In genomic region chr7:66427437-66428161, GRCm38 (mm10) we compare ENCODE assay signal across 9 mouse cellular contexts. TPM values are rescaled to one million over a fixed set of nuclear protein-coding genes. Genes with fewer than 3 reads are reported as not detected.
A peak's percentile ranks its signal among the peaks of the same experiment; 100 is the strongest.
DNase-seq lines count a peak whose midpoint lies in the region; ATAC-seq and TF ChIP-seq lines count a peak whose summit lies in the region.
"Had no signal": no experiment of that assay in that cellular context is flagged by ENCODE, and none has a peak within 500 bp of the region (broad histone marks: within the 10 kb centered on the region; RNA-seq: fewer than 3 reads in every experiment).

Gene Aldh1a3 (minus strand): TSS chr7:66427517.

- H3K9me3 ChIP-seq in ES-E14 (ENCODE audit: control insufficient read depth, insufficient read depth, low read depth, low read length), result no peaks in the 10 kb centered on the region
- no peaks in the 10 kb centered on the region for H3K9me3 ChIP-seq in forebrain, embryonic 14.5 days (replicated peaks; ENCODE audit: control insufficient read depth, low read length)
- H3K9me3 ChIP-seq in hindbrain, embryonic 10.5 days, result no peaks in the 10 kb centered on the region
- H3K9me3 ChIP-seq in neural tube, embryonic 14.5 days (ENCODE audit: control insufficient read depth, low read length), result no peaks in the 10 kb centered on the region

- no peaks in the 10 kb centered on the region for H3K36me3 ChIP-seq in ES-E14 (ENCODE audit: control insufficient read depth, insufficient read depth, low read length, poor library complexity, severe bottlenecking)
- no peaks in the 10 kb centered on the region for H3K36me3 ChIP-seq in forebrain, embryonic 14.5 days (ENCODE audit: control insufficient read depth, insufficient read depth, low read length)
- H3K36me3 ChIP-seq in hindbrain, embryonic 10.5 days, result no peaks in the 10 kb centered on the region
- H3K36me3 ChIP-seq in neural tube, embryonic 14.5 days (ENCODE audit: control insufficient read depth, insufficient read depth, low read length), result no peaks in the 10 kb centered on the region

- peak within 1 kb of the TSS; percentile 59 to 63 for H3K4me3 ChIP-seq in ES-E14 (ENCODE audit: insufficient read depth in 1 of 2, low read depth in 1 of 2, low read length in 2 of 2, poor library complexity in 1 of 2, severe bottlenecking in 1 of 2)
- peak within 1 kb of the TSS; percentile 42 for H3K4me3 ChIP-seq in forebrain, embryonic 14.5 days (ENCODE audit: low read depth, low read length)
- peak within 1 kb of the TSS; percentile 62 for H3K4me3 ChIP-seq in hindbrain, embryonic 10.5 days
- peak within 1 kb of the TSS; percentile 35 for H3K4me3 ChIP-seq in neural tube, embryonic 14.5 days (ENCODE audit: low read depth, low read length)
- H3K4me3 ChIP-seq: erythroblast, embryonic 14.5 days had no signal

- ATAC-seq in forebrain, embryonic 14.5 days, result peak; percentile 81
- peak; percentile 84 for ATAC-seq in neural tube, embryonic 14.5 days (ENCODE audit: low read depth)
- no peak for ATAC-seq in erythroid progenitor cell, adult 5-6 weeks (replicated peaks; ENCODE audit: low FRiP score, poor library complexity, severe bottlenecking)

- DNase-seq in ES-E14 (ENCODE audit: low read depth, low spot score), result peak; percentile 51
- DNase-seq in adrenal gland, adult (ENCODE audit: inconsistent age in 2 of 2, low spot score in 1 of 2), result peak; percentile 58 to 73
- DNase-seq in forebrain, embryonic 14.5 days (ENCODE audit: low spot score), result peak; percentile 54
- peak; percentile 68 for DNase-seq in hindbrain, embryonic 10.5 days (ENCODE audit: low spot score)
- peak; percentile 42 for DNase-seq in liver
- DNase-seq in layer of hippocampus, adult 11-12 months (ENCODE audit: low spot score), result no peak

- WGBS in forebrain, embryonic 14.5 days, result under 1% methylated on average over 53 of the region's 56 CpGs
- WGBS in hindbrain, embryonic 10.5 days, result under 1% methylated on average over 56 of the region's 56 CpGs
- under 1% methylated on average over 52 of the region's 56 CpGs for WGBS in neural tube, embryonic 14.5 days

- H3K4me1 ChIP-seq in ES-E14 (ENCODE audit: control insufficient read depth in 2 of 2, insufficient read depth in 2 of 2, low read length in 2 of 2, poor library complexity in 1 of 2), result peaks cover 0 to 3% of the 10 kb centered on the region in 2 experiments; a peak in 1 of 4 replicates
- 0 out of 2 replicates have a peak, but pooled peaks cover 5% of the 10 kb centered on the region for H3K4me1 ChIP-seq in forebrain, embryonic 14.5 days (ENCODE audit: control insufficient read depth, insufficient read depth, low read length)
- peaks cover 18% of the 10 kb centered on the region for H3K4me1 ChIP-seq in hindbrain, embryonic 10.5 days (replicated peaks)
- H3K4me1 ChIP-seq in neural tube, embryonic 14.5 days (ENCODE audit: control insufficient read depth, insufficient read depth, low read length), result peaks cover 12% of the 10 kb centered on the region; the same call in 1 of the 2 replicates

- in situ Hi-C loops in ES-E14 (cut with MboI; ENCODE audit: low sequenced_read_pairs in 2 of 2, unreplicated experiment in 2 of 2), result no loop called here

- no peak within 1 kb of the TSS for H3K9ac ChIP-seq in ES-E14 (ENCODE audit: insufficient read depth, low read depth, low read length, poor library complexity, severe bottlenecking)
- peak within 1 kb of the TSS; percentile 53; the same call in 1 of the 2 replicates for H3K9ac ChIP-seq in forebrain, embryonic 14.5 days (ENCODE audit: low read length)
- peak within 1 kb of the TSS; percentile 17; the same call in 1 of the 2 replicates for H3K9ac ChIP-seq in neural tube, embryonic 14.5 days (replicated peaks; ENCODE audit: low read depth, low read length)

- H3K27ac ChIP-seq in ES-E14 (ENCODE audit: insufficient read depth, low read depth, low read length, poor library complexity, severe bottlenecking), result no peak within 1 kb of the TSS
- H3K27ac ChIP-seq in forebrain, embryonic 14.5 days (ENCODE audit: low read depth, low read length), result no peak within 1 kb of the TSS
- H3K27ac ChIP-seq in hindbrain, embryonic 10.5 days, result peak within 1 kb of the TSS; percentile 64; the same call in 1 of the 2 replicates
- no peak within 1 kb of the TSS for H3K27ac ChIP-seq in neural tube, embryonic 14.5 days (ENCODE audit: low read depth, low read length)

- peaks cover 45% of the 10 kb centered on the region for H3K27me3 ChIP-seq in forebrain, embryonic 14.5 days (replicated peaks; ENCODE audit: control insufficient read depth, insufficient read depth, low read length)
- peaks cover 78% of the 10 kb centered on the region for H3K27me3 ChIP-seq in hindbrain, embryonic 10.5 days (ENCODE audit: insufficient read depth, poor library complexity, severe bottlenecking)
- H3K27me3 ChIP-seq in neural tube, embryonic 14.5 days (ENCODE audit: control insufficient read depth, insufficient read depth, low read length), result peaks cover 32% of the 10 kb centered on the region

- peak within 1 kb of the TSS; percentile 92 for H3K4me2 ChIP-seq in forebrain, embryonic 14.5 days (ENCODE audit: low read length)
- H3K4me2 ChIP-seq in neural tube, embryonic 14.5 days (ENCODE audit: low read depth, low read length), result peak within 1 kb of the TSS; percentile 62

TF ChIP-seq in ES-E14, 5 proteins besides CTCF, POLR2A, EP300 and RAD21:
- TF ChIP-seq MAFK (IDR thresholded peaks at IDR 0.05; ENCODE audit: insufficient read depth, low read depth, low read length) (no peak), ZNF384 (IDR thresholded peaks at IDR 0.05; ENCODE audit: low read depth, low read length) (no peak), HCFC1 (IDR thresholded peaks at IDR 0.05; ENCODE audit: borderline replicate concordance, insufficient read depth, low read length) (no peak), ZC3H11A (IDR thresholded peaks at IDR 0.05; ENCODE audit: borderline replicate concordance, low read depth, low read length) (no peak), CHD2 (IDR thresholded peaks at IDR 0.05; ENCODE audit: low read depth, low read length) (no peak)

RNA-seq across cellular contexts. Expression of gene Aldh1a3, which starts in this region (rescaled TPM):
- 11.8 and 12.4 TPM in 2 replicates for total RNA-seq in ES-E14 (2012; rRNA removed)
- polyA plus RNA-seq in forebrain, embryonic 14.5 days (2014; fragmentation: Nextera tagmentation; extraction: Ambion mirVana), result 5.4 and 6.0 TPM in 2 replicates
- polyA plus RNA-seq in hindbrain, embryonic 10.5 days (2016; fragmentation: Nextera tagmentation; extraction: Ambion mirVana), result 1.7 and 4.6 TPM in 2 replicates
- 3.0 and 3.5 TPM in 2 replicates for polyA plus RNA-seq in neural tube, embryonic 14.5 days (2014; fragmentation: Nextera tagmentation; extraction: Ambion mirVana)
- not detected in 2 replicates for total RNA-seq in erythroid progenitor cell, adult 5-6 weeks (2015; ENCODE audit: low replicate concordance)
- not detected in 2 replicates for total RNA-seq in erythroid progenitor cell, adult 5-6 weeks (2017; ENCODE audit: low replicate concordance)
- polyA plus RNA-seq: erythroblast, embryonic 14.5 days had no signal

Comparison
In these comparisons a context has a peak if more than half of its experiments do, and no peak if none do; other contexts are left out.
1. RNA of gene Aldh1a3 (total RNA-seq): 11.8 to 12.4 TPM in ES-E14; not detected in erythroid progenitor cell, adult 5-6 weeks; every median in the first group is over 10 times any median in the second.
2. Peak in every context shown above with its lines, with median percentiles within 50 percentile points of each other: H3K4me3 ChIP-seq.